Mouse (Mus musculus): ENCODE results near the gene Ttll13. TPM values are rescaled to one million over a fixed set of nuclear protein-coding genes. Genes with fewer than 3 reads are reported as not detected.
A peak's percentile ranks its signal among the peaks of the same experiment; 100 is the strongest.

Ttll13 gene
- total and polyA plus RNA-seq, 3 experiments, result 0.39 to 0.40 TPM; not detected in 1

DNA sequence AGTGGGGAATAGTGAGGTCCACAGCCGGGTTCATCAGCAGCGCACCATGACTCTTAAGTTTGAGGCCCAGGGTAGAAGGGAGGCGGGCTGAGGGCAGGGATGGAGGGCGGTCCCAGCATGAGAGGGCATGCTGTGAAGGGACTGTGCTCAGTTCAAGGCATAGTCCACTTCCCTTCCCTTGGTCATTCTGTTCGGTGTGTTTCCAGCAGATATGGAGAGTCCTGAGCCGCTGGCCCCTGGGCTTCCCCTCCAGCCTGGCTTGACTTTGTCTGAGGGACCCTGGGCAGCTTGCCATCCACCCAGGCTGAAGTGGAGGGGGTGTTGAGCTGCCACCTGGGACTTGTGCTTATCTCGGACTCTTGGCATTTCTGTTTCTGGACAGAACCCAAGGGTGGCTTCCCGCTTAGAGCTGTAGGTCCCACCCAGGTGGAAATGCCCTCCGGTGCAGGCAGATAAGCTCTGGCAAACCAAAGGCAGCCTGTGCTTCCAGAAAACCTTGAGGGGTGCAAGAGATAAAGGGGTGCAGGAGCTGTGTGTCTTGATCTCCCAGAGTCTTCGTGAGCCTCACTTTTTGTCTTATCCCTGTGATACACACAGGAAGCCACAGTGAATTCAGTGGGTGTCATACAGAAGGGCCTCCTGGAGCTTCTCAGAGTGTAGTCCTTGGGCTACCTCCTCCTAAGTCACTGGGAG, 37.3 kb upstream of the Ttll13 start:
- Histone ChIP-seq H3K27me3 (ENCODE audit: control insufficient read depth in 1 of 2, insufficient read depth in 2 of 2, low read length in 2 of 2) (no peaks in the 10 kb centered on the region), H3K4me3 (ENCODE audit: control insufficient read depth in 1 of 2, insufficient read depth in 1 of 2, low read depth in 2 of 2, low read length in 2 of 2) (peak overlapping the region; percentile 27 to 40; a peak in 3 of 4 replicates), H3K27ac (ENCODE audit: control insufficient read depth, low read depth, low read length) (peak overlapping the region; percentile 100), H3K9me3 (replicated peaks; ENCODE audit: insufficient read depth, low read length) (no peaks in the 10 kb centered on the region), H3K79me2 (ENCODE audit: control insufficient read depth, insufficient read depth, low read length, poor library complexity) (peaks cover 48% of the 10 kb centered on the region), H3K36me3 (ENCODE audit: control insufficient read depth in 1 of 2, insufficient read depth in 2 of 2, low read length in 2 of 2) (peaks cover 1 to 49% of the 10 kb centered on the region in 2 experiments; a peak in 3 of 4 replicates), H3K9ac (ENCODE audit: control insufficient read depth, low read depth, low read length, poor library complexity, severe bottlenecking) (peak overlapping the region; percentile 75), H3K4me1 (ENCODE audit: control insufficient read depth in 1 of 2, insufficient read depth in 2 of 2, low read length in 2 of 2) (peaks cover 23 to 61% of the 10 kb centered on the region in 2 experiments)
- DNase-seq (ENCODE audit: low read depth, low spot score), result peak; percentile 98
- TF ChIP-seq MXI1 (IDR thresholded peaks at IDR 0.05; ENCODE audit: low read depth, low read length), result no peak; the same call in 1 of the 2 replicates
- TF ChIP-seq JUND (IDR thresholded peaks at IDR 0.05; ENCODE audit: low read depth, low read length), result peak; percentile 33; the same call in 1 of the 2 replicates
- TF ChIP-seq ETS1 (IDR thresholded peaks at IDR 0.05; ENCODE audit: low read depth, low read length), result peak; percentile 99
- TF ChIP-seq RCOR1 (IDR thresholded peaks at IDR 0.05; ENCODE audit: low read depth, low read length), result peak; percentile 88; the same call in 1 of the 2 replicates
- peak; percentile 11; the same call in 1 of the 2 replicates for TF ChIP-seq CHD2 (IDR thresholded peaks at IDR 0.05; ENCODE audit: low read length)
- peak; percentile 37 for TF ChIP-seq ZMIZ1 (IDR thresholded peaks at IDR 0.05; ENCODE audit: low read depth, low read length)
- no peak for TF ChIP-seq HCFC1 (IDR thresholded peaks at IDR 0.05; ENCODE audit: low read depth, low read length)
- 0 out of 2 replicates have a peak, but pooled peaks have one; percentile 22 for TF ChIP-seq BHLHE40 (IDR thresholded peaks at IDR 0.05; ENCODE audit: borderline replicate concordance, low read depth, low read length)
- peak; percentile 91 for TF ChIP-seq SIN3A (IDR thresholded peaks at IDR 0.05; ENCODE audit: low read length)
- TF ChIP-seq MAFK (IDR thresholded peaks at IDR 0.05; ENCODE audit: borderline replicate concordance, low read depth, low read length), result peak; percentile 25; the same call in 1 of the 2 replicates
- TF ChIP-seq ELF1 (IDR thresholded peaks at IDR 0.05; ENCODE audit: low read depth, low read length), result no peak
- TF ChIP-seq GATA1 (IDR thresholded peaks at IDR 0.05; ENCODE audit: low read depth, low read length), result peak; percentile 99
- peak; percentile 99 for TF ChIP-seq TCF12 (IDR thresholded peaks at IDR 0.05; ENCODE audit: low read depth, low read length)
- no peak; the same call in none of the 2 replicates for TF ChIP-seq MYB (IDR thresholded peaks at IDR 0.05; ENCODE audit: low read depth, low read length)
- TF ChIP-seq TAL1 (IDR thresholded peaks at IDR 0.05; ENCODE audit: low read length), result peak; percentile 98
- TF ChIP-seq MYC (IDR thresholded peaks at IDR 0.05; ENCODE audit: low read depth, low read length), result 0 out of 2 replicates have a peak, but pooled peaks have one; percentile 77
- no peak for TF ChIP-seq USF2 (IDR thresholded peaks at IDR 0.05; ENCODE audit: borderline replicate concordance in 1 of 2, insufficient read depth in 1 of 2, low read depth in 1 of 2, low read length in 2 of 2)
- TF ChIP-seq EP300 (IDR thresholded peaks at IDR 0.05; ENCODE audit: low read depth in 1 of 2, low read length in 2 of 2), result peak; percentile 95 to 99
- TF ChIP-seq TBP (IDR thresholded peaks at IDR 0.05; ENCODE audit: low read depth, low read length), result peak; percentile 50; the same call in 1 of the 2 replicates
- peak in 1 of 2 experiments; percentile 58; a peak in 1 of 4 replicates for TF ChIP-seq POLR2A (IDR thresholded peaks at IDR 0.05; ENCODE audit: control insufficient read depth in 1 of 2, insufficient read depth in 1 of 2, low read depth in 1 of 2, low read length in 2 of 2, poor library complexity in 1 of 2)

Data from MEL (cell line).